Mouse (Mus musculus): ENCODE results near the gene Cep57. TPM values are rescaled to one million over a fixed set of nuclear protein-coding genes. Genes with fewer than 3 reads are reported as not detected.
A peak's percentile ranks its signal among the peaks of the same experiment; 100 is the strongest.

The Cep57 gene
- total RNA-seq (2021), result 10 to 100 TPM; 17.2 to 18.0 TPM

DNA sequence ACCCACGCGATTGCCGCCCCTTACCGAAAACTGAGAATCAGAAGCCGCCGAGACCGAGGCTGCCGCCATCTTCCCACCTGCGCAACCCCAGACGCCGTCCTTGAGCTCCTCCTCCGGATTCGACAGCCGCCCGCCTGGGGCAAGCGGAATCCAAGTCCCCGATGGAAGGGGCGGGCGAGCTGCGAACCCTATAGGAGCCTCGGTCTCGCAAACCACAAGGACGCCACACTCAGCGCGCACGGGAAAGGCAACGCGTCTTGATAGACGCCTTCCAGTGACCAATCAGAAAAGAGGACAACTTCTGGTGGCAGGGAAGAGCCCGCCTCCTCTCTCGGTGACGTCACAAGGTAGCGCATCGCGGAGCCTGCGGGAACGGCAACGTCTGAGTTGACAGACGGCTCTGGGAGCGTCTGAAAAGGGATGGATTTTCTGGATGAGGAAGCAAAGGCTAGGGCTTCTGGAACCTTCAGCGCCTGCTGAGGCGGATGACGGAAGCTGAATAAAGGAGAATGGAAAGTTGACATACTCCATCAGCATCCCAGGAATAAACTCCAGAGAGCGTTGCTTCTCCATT, at the start of gene Cep57:
Gene Cep57, minus strand, starts transcription at position 276 of the 574 bp plus-strand sequence.
- DNase-seq (ENCODE audit: extremely low spot score in 1 of 2, low spot score in 2 of 2), result peak; percentile 96 to 97
- intact Hi-C loops (cut with DNase I), result no loop called here

DNA sequence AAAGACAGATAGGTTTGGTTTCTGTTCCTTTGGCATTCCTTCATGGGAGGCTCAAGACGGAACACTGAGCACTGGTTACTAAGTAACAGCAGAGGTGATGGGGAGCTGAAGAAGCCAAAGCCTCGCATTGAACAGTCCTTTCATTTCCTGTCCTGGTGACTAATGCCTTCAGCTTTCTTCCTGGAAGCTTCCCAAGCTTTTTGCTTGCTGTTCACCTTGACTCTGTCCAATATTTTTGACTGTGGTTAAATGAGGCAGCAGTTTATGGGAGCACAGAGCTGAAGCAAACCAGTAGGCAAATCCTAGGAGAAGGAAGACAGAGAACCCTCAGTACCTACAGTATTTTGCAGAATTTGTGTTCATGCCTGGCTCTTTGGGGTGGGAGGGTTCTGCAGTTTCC, 48.4 kb upstream of the Cep57 start:
- intact Hi-C loops (cut with DNase I), result no loop called here
- no peak for DNase-seq (ENCODE audit: extremely low spot score in 1 of 2, low spot score in 2 of 2)

DNA sequence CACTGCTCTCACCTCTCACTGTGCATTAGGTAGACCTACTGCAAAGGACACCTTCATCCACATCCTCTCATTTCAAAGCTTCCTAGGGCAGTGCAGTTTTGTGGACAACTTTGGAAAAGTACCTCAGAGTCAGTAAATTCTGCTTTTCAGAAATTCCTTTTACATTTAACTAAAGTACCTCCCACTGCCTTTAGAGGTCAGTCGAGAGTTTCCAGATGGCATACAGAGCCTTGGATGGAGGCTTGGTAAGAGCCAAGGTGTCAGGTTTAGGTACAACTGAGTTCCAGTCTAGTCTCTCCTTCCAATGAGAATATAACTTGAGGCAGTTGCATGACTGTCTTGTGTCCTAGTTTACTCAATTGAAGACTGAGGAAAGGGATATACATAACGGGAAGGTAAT, 47.5 kb upstream of the Cep57 start:
- intact Hi-C loops (cut with DNase I), result no loop called here
- DNase-seq (ENCODE audit: extremely low spot score in 1 of 2, low spot score in 2 of 2), result no peak

DNA sequence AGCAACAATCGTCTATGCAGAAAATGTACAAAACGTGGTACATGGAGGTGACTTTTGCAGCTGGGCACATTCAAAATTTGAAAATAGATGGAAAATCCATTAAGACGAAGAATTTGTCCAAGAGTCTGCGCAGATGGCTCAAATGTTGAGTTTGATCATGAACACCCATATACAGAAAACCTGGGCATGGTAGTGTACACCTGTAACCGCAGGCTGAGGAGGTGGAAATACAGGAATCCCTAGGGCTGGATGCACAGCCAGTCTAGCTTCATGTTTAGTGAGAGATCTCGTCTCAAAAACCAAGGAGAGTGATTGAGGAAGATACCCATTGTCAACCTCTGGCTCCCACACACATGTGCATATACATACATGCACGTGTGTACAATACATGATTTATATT, 44.7 kb upstream of the Cep57 start:
- DNase-seq (ENCODE audit: extremely low spot score in 1 of 2, low spot score in 2 of 2), result no peak
- intact Hi-C loops (cut with DNase I), result no loop called here

DNA sequence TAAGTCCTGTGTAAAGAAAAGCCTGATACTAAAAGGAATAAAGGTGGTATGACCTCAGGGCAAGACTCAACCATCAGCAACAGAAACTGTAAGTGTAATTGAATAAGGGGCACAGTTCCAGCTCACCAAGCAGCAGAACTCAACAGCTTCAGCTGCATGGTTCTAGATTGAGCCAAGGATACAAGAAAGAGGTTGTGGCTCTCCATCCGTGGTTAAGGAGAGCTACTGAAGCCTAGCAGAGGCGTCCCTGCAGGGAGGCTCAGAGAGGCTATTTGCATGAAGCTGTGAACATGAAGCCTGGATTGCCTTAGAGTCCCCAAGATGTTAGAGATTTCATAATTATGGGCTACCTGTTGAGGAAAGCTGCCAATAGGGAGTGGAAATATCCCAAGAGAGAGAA, 40.7 kb upstream of the Cep57 start:
- intact Hi-C loops (cut with DNase I), result no loop called here
- DNase-seq (ENCODE audit: extremely low spot score in 1 of 2, low spot score in 2 of 2), result no peak

DNA sequence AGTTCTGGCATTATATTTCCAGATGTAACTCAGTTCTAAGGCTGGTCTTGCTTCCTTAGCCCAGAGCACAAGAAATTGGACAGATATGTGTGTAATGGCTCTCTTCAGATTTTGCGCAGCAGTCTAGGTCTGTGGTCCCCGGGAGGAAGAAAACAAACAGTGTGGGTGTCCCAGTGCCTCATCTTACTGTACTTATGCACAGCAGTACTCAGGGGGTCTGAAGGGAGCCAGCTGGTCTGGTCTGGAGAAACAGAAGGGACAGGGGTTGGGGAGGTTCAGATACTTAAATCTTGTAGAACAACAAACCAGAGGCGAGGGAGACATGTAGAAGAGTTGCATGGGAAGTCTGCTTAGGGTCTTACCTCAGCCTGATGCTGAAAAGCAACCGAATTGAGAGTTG, 29.9 kb upstream of the Cep57 start:
- intact Hi-C loops (cut with DNase I), result no loop called here
- no peak for DNase-seq (ENCODE audit: extremely low spot score in 1 of 2, low spot score in 2 of 2)

DNA sequence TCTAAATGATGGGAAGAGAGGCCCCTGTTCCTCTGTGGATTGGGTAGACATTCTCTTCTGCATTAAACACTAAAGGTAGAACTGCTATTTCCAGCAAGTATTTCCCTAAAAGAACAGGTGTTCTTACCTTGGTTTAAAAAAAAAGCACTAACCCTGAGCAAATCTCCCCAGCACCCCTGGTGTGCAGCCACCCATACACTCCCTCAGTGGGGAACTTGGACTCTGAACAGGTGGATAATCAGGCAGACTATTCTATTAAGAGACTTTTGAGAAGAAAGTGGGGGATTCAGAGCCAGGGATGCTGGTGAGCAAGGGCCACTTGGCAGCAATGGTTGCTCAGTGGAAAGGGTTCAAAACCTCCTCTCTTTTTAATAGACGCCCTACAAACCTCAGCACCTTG, 29.3 kb upstream of the Cep57 start:
- intact Hi-C loops (cut with DNase I), result no loop called here

DNA sequence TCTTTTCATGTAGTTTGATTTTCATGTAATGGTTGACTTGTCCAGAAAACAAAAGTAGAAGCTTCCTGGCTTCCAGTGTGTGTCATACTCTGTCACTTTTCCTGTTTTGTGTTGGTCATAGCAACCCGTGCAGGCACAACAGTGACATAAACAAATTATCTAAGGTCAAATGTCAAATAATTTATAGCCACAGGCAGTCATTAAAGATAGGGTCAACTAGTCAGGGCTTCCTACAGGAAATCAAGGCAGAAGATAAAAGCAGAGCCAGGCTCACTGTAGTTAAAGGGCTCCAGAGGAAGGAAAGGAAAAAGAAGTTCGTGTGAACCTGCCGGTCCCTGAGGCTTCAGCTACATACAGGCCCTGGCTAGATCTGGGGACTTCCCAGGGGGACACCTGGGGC, 27.0 kb upstream of the Cep57 start:
- DNase-seq (ENCODE audit: extremely low spot score in 1 of 2, low spot score in 2 of 2), result no peak
- intact Hi-C loops (cut with DNase I), result no loop called here

More for the DNA sequence above, 29.3 kb upstream of the Cep57 start:
- no peak for DNase-seq (ENCODE audit: extremely low spot score in 1 of 2, low spot score in 2 of 2)

DNA sequence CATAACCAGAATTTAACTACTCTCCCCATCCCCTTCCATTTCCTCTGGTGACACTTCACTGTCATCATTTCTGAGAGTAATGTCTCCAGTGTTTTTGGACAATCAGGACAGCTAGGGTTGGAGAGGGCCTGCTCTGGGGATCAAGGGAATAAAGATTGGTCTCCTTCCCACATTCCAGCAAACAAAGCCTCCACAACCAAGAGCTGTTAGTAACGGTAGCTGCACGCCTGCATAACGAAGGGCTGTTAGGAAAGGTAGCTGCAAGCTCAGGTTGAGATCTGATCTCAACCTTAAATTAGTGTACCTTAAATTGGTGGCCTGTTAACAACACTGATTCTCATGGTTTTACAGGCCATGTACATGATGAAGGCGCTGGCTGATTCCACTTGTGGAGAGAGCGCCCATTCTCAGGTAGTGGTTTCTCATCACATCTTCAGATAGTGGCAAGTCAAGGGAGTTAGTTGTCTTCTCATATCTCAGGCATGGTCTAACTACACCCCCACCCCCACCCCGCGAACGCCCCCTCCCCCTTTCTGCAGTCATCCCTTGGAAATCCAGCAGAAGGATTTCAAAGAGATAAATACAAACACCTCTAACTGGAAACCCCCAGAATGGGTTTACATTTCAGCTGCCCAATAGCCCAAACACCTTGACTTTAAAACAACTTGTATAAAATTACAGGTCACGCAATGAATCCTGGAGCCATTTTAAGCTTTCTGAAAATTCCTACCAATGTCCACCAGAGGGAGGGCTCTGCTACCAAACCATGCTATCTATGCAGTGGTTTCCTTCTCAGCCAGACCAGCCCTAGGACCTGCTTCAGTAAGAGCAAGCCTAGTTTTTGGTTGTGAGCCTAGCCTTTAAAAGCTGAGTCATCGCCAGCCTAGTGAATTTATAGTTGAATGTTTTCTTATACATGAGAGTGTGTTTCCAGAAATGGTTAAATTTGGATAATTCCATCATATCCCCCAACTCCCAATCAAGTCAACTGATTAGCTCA, 21.9 kb upstream of the Cep57 start:
- intact Hi-C loops (cut with DNase I), result loop anchor here (5.0 kb wide), 2 partner anchors 429 to 494 kb away; partner anchors contain the start of gene Sesn3
- peak; percentile 30 to 46 for DNase-seq (ENCODE audit: extremely low spot score in 1 of 2, low spot score in 2 of 2)

DNA sequence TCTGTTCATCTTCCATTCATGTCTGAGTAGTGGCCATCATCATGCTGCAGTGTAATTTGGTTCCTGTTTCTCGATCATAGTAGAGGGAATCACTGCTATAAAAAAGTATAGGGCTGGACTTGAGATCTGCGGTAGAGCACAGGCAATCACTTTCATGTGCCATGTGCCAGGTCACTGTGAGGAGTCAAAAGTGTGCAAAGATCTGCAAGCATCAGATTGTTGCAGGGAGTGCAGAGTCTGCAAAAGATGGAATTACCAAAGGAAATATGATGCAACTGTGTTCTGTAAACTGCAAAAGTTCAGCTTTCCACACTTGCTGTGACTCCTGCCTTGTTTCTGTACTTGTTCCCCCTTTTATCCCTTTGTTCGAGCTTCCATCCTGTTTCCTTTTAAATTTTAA, 20.7 kb upstream of the Cep57 start:
- intact Hi-C loops (cut with DNase I), result loop anchor here (5.0 kb wide), 2 partner anchors 430 to 495 kb away; partner anchors contain the start of gene Sesn3
- DNase-seq (ENCODE audit: extremely low spot score in 1 of 2, low spot score in 2 of 2), result no peak

DNA sequence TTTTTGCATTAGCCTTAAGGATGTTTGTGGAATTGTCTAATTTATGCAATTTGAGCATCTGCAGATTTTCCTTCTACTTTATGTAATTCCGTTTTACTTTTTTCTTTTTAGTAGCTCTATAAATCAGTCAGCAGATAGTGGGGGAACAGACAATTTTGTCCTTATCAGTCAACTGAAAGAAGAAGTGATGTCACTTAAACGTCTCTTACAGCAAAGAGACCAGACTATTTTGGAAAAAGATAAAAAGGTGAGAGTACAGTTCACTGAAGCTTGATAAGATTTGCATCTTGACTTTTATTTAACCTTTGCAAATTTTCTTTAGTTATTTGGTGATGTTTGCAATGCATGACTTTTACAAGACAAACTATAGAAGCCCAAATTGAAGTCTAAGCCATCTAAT, 9.8 kb upstream of the Cep57 start:
- no peak for DNase-seq (ENCODE audit: extremely low spot score in 1 of 2, low spot score in 2 of 2)
- intact Hi-C loops (cut with DNase I), result no loop called here

DNA sequence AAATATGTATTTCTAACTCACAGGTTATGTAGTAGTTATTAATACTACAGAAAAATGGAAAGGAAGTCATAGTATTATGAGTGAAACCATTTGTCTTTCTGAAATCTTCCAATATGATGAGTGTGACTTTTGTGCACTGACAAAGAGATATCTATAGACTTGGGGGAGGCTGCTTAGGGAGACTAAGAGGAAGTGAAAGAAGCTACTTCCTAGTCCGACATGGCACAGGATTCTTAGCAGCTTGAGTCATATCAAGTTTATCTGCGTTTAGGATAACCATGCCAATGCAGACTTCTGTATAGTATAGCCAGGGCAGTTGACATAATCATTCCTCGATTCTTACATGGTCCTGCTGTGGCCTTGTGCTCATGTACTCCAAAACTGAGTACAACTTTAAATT, 8.3 kb upstream of the Cep57 start:
- DNase-seq (ENCODE audit: extremely low spot score in 1 of 2, low spot score in 2 of 2), result no peak
- intact Hi-C loops (cut with DNase I), result no loop called here

DNA sequence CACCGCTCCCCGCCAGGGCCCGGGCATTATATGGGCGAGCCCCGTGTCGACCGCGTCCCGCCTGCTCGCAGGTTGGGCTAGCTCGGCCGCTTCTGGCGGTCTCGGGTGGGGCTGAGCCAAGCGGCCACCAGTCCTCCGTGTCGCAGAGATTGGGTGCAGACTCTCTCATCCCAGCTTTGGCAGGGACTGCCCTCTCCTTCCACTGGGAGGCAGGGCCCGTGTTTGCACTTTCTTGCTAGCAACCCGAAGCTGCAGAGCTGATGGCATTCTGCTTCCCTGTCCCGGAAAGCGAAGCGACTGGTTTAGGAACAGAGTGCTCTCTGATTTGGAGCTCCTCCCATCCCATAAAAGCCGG, 1.2 kb upstream of the Cep57 start:
- intact Hi-C loops (cut with DNase I), result no loop called here
- no peak for DNase-seq (ENCODE audit: extremely low spot score in 1 of 2, low spot score in 2 of 2)

DNA sequence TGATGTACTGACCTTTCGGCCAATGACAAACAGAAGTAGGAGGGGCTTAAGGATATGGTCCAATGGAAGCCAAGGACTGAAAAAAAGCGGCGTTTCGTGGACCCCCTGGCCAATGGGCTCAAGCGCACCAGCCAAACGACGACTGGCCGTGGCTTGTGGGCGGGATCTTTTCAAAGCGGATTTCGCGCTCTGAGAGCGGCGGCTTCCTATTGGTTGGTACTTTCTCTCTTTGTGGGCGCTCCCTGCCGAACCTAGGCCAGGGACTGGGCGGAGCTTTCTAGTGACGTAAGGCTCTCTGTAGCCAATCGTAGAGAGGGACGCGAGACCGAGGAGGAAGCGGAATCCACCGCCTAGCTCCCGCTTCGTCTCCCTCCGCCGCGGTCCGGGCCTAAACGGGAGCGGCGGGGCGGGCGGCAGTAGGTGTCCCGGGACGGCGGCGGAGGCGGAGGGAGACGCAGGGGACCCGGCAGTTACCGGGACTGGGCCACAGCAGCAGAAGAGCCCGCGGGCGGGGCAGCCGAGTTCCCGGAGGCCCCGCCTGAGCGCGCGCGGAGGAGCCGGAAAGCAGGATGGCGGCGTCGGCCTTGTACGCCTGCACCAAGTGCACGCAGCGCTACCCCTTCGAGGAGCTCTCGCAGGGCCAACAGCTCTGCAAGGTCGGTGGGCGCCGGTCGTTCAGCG, 639 bp upstream of the Cep57 start, which contains the start of gene Fam76b:
Gene Fam76b, plus strand, starts transcription at position 311 of the 681 bp plus-strand sequence.
- intact Hi-C loops (cut with DNase I), result no loop called here
- peak; percentile 99 to 100 for DNase-seq (ENCODE audit: extremely low spot score in 1 of 2, low spot score in 2 of 2)

DNA sequence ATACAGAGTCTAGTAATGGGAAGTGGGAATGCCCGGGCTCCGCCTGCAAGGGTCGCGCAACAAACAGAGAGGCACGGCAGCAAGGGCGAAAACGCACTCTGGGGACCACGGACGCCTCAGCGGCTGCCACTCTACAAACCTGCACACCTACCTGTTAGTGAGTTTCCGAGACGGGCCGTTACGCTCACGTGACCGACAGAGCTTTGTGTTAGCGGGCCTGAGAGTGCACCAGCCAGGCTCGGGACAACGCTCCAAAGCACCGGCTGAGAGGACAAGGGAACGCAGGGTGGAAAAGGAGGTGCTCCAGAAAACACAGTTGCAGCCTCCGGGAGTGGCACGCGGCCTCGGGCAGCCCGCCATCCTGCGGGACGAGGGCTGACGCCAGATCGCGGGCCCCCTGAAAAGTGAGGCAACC, 509 bp downstream of the Cep57 start:
- DNase-seq (ENCODE audit: extremely low spot score in 1 of 2, low spot score in 2 of 2), result peak in 1 of 2 experiments; percentile 42
- intact Hi-C loops (cut with DNase I), result no loop called here

DNA sequence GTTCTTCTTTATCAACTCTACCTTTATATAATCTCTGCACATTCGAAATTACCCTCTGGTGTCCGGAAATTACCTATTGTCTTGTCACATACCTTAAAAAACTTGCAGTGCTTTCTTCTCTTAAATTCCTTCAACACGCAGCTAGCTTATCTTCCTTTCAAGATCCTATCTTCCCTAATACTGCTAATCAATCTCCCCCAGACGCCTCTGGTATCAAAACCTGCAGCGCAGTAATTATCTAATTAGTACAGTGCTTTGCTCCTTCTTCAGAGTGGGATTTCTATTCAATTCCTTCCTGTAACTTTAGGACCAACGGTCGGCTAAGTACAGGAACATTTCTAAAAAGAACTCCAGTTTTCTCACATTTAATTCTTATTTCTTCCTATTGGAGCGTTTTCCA, 1.0 kb downstream of the Cep57 start:
- no peak for DNase-seq (ENCODE audit: extremely low spot score in 1 of 2, low spot score in 2 of 2)
- intact Hi-C loops (cut with DNase I), result no loop called here

DNA sequence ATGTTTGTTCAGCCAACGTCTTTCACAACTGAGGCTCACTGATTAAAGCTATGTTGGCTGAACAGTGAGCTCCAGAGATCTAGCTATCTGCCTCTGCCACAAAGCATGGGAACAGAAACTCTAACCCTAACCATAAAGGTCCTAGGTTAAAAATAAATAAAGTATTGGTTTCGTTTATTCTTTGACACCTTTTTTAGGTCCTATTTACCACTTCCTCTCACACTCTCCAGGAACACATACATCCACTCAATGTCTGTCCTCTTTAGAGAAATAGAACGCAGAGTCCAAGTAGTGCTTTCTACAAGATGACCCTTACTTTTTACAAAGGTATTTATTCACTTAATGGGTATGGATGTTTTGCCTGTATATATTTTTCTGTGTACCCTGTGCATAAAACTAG, 6.1 kb downstream of the Cep57 start:
- DNase-seq (ENCODE audit: extremely low spot score in 1 of 2, low spot score in 2 of 2), result no peak
- intact Hi-C loops (cut with DNase I), result no loop called here

DNA sequence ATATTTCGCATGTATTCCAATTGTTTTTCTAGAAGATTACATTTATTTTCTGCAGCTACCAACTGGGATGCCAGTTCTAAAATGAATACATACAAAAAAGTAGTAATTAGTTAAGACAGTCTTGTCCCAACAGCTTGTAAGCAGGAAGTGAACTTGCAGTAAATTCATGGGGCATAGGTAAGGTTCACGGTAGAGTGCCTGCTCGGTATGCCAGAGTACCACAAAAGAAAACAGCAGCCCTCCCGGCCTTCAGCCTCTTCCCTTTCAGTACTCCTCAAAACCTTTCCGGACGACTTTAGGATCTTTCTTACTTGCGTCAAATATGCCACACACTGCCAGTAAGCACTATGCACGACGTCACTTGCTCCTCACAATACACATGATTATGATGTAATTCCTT, 8.5 kb downstream of the Cep57 start:
- no peak for DNase-seq (ENCODE audit: extremely low spot score in 1 of 2, low spot score in 2 of 2)
- intact Hi-C loops (cut with DNase I), result no loop called here

DNA sequence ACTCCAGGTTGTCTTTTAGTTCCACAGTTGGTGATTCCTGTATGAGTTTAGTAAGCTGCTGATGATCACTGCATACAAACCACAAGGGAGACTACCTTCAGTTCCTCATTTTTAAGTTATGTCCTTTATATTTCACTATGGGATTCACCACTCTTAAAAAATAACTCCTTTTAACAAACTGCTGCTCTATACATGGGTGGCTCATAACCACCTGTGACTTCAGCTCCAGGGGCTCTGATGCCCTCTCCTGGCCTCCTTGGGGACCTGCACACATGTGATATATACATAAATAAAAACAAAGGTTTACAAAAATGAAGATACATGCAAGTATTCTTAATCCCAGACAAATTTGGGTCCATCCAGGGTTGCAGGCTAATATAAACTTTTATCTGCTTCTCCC, 17.0 kb downstream of the Cep57 start:
- no peak for DNase-seq (ENCODE audit: extremely low spot score in 1 of 2, low spot score in 2 of 2)
- intact Hi-C loops (cut with DNase I), result loop anchor here (5.0 kb wide), 1 partner anchor 578 kb away; no protein-coding TSS in a partner anchor
